Mouse (Mus musculus) forebrain, embryonic 11.5 days (tissue): ENCODE data around the gene Wdsub1. TPM values are rescaled to one million over a fixed set of nuclear protein-coding genes. Genes with fewer than 3 reads are reported as not detected.
A peak's percentile ranks its signal among the peaks of the same experiment; 100 is the strongest.
"Not testable (repeated sequence)": the region's sequence is repeated elsewhere in the genome, so short reads cannot be mapped to it uniquely, and the experiment has no call there.

ENCODE experiments used
- ATAC-seq: fragments of 200-750 bp; cut with Nextera tagmentation; replicated peaks from 2 replicates; pipeline ENCODE4 v1.8.0; 2017; ENCODE audit warnings: moderate TSS enrichment; ENCODE audit not compliant: low FRiP score
- DNase-seq: peaks from one replicate; pipeline ENCODE4 v3.0.0-alpha.2; 2017; ENCODE audit warnings: low spot score
- H3K27ac ChIP-seq: fragments of 300-500 bp; sonication (generic); 2 replicates; pipeline ENCODE4 v1.5.1; 2014; ENCODE audit warnings: low read depth, low read length
- H3K27me3 ChIP-seq: fragments of 300-500 bp; sonication (generic); 2 replicates; pipeline ENCODE4 v1.6.1; 2014; ENCODE audit warnings: mild to moderate bottlenecking, low read length, mixed read lengths; ENCODE audit not compliant: control insufficient read depth, insufficient read depth
- H3K36me3 ChIP-seq: fragments of 300-500 bp; sonication (generic); 2 replicates; pipeline ENCODE4 v1.6.1; 2014; ENCODE audit warnings: mild to moderate bottlenecking, low read length, moderate library complexity, mixed read lengths; ENCODE audit not compliant: control insufficient read depth, insufficient read depth
- H3K4me1 ChIP-seq: fragments of 300-500 bp; sonication (generic); replicated peaks from 2 replicates; pipeline ENCODE4 v1.6.1; 2014; ENCODE audit warnings: low read length, mixed read lengths; ENCODE audit not compliant: control insufficient read depth, insufficient read depth
- H3K4me2 ChIP-seq: fragments of 300-500 bp; sonication (generic); 2 replicates; pipeline ENCODE4 v1.6.1; 2014; ENCODE audit warnings: low read depth, mild to moderate bottlenecking, low read length, moderate library complexity, mixed read lengths; ENCODE audit not compliant: severe bottlenecking
- H3K4me3 ChIP-seq: fragments of 300-500 bp; sonication (generic); 2 replicates; pipeline ENCODE4 v1.5.1; 2014; ENCODE audit warnings: low read depth, low read length
- H3K9ac ChIP-seq: fragments of 300-500 bp; sonication (generic); 2 replicates; pipeline ENCODE4 v1.6.1; 2014; ENCODE audit warnings: low read length
- H3K9me3 ChIP-seq: fragments of 300-500 bp; sonication (generic); 2 replicates; pipeline ENCODE4 v1.6.1; 2016; ENCODE audit warnings: low read length, mixed read lengths; ENCODE audit not compliant: control insufficient read depth
- WGBS: fragments of 180-500 bp; shearing (Covaris S2); extraction: QIAGEN DNeasy Blood & Tissue Kit; methylation state at CpG from one replicate; pipeline ENCODE4 v1.1.7; 2014; 5-methylcytosine and 5-hydroxymethylcytosine counted together
- polyA plus RNA-seq: library from polyadenylated mRNA; unstranded; fragments of >200 nt; fragmentation: Nextera tagmentation; extraction: Ambion mirVana; gene quantifications from 2 replicates; pipeline ENCODE4 v1.2.1, GENCODE M21; 2014

Wdsub1 gene
- polyA plus RNA-seq, 1 experiment from 2014 or later: 19.9 TPM

DNA sequence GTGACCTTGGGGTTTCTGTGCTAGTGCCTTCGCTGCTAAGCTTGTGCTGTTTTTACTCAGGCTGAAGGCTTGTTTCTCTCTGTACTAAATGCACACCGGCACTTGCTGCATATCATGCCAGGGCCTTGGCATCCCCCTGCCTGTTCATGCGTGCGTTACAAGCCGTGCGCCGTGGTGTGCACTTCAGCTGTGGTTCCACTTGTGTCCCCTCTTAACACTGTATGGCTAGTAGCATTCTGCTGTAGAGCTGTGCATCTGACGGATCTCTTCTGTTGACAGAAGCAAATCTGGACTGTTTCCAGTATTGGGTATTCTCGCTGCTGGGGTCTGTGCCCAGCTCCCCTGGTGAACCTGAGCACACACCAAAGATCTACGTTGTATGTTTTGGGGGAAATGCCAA is 28.8 kb downstream of the Wdsub1 start:
- Histone ChIP-seq H3K27ac (no peak overlapping the region), H3K4me1 (0 out of 2 replicates have a peak, but pooled peaks cover 1% of the 10 kb centered on the region), H3K36me3 (no peaks in the 10 kb centered on the region), H3K4me2 (no peak overlapping the region), H3K27me3 (no peaks in the 10 kb centered on the region), H3K4me3 (no peak overlapping the region), H3K9me3 (no peaks in the 10 kb centered on the region), H3K9ac (no peak overlapping the region)
- DNase-seq (no peak), ATAC-seq (no peak)
- 93% methylated on average over 10 of the region's 10 CpGs for WGBS

DNA sequence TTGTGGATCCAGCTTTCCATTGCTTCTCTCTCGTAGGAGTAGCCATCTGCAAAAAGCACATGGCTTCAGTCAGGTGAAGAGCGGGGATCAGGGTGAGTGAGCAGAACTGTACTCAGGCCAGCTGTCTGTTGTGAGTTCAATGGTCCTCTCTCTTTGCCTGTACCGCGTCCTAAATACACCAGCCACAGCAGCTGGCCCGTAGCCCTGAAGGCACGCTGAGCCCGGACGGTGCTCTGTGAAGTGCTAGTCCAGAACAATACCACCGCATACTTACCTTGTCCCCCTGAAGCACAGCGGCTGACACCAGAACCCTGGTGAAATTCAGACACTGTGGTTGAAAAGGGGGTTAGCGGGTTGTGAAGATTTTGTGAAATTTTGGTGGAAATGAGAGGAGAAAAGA is 29.5 kb downstream of the Wdsub1 start:
- H3K4me1 ChIP-seq: 0 out of 2 replicates have a peak, but pooled peaks cover 1% of the 10 kb centered on the region
- DNase-seq (no peak), ATAC-seq (no peak)
- no peaks in the 10 kb centered on the region for H3K9me3 ChIP-seq
- WGBS: 79% methylated on average over 11 of the region's 11 CpGs
- H3K27ac ChIP-seq: no peak overlapping the region
- no peak overlapping the region for H3K4me2 ChIP-seq
- no peaks in the 10 kb centered on the region for H3K36me3 ChIP-seq
- no peak overlapping the region for H3K9ac ChIP-seq
- no peak overlapping the region for H3K4me3 ChIP-seq
- no peaks in the 10 kb centered on the region for H3K27me3 ChIP-seq

- H3K4me2 ChIP-seq, H3K9me3 ChIP-seq, H3K36me3 ChIP-seq, ATAC-seq, H3K27ac ChIP-seq, H3K27me3 ChIP-seq, DNase-seq, H3K4me3 ChIP-seq, H3K4me1 ChIP-seq, H3K9ac ChIP-seq: not testable (repeated sequence)
- WGBS: 87% methylated on average over 3 of the region's 5 CpGs
Measured at GRCm38 (mm10) chr2:59851885-59852284, 30.5 kb downstream of the Wdsub1 start.

DNA sequence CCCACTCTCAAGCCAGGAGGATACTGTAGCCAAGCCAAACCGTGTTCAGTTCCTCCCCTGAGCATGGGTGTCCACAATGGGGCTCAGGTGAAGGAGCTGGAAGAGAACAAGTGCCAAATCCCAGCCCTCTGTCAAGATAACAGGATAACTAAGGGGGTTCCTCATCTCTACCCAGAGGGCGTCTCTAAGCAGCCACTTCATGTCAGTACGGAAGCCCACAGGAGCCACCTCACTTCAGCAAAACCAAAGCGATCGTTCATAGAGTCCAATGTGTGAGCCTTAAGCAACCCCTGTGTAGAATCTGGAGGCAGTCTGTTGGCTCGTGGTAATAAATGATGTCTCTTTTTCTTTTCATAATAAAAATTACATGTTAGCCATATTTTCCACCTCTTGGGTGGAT is 38.5 kb downstream of the Wdsub1 start:
- Histone ChIP-seq H3K4me2 (no peak overlapping the region), H3K9me3 (no peaks in the 10 kb centered on the region), H3K9ac (no peak overlapping the region), H3K27me3 (no peaks in the 10 kb centered on the region), H3K27ac (no peak overlapping the region), H3K4me1 (no peaks in the 10 kb centered on the region), H3K4me3 (no peak overlapping the region), H3K36me3 (no peaks in the 10 kb centered on the region)
- ATAC-seq (no peak), DNase-seq (no peak)
- WGBS: 93% methylated on average over 6 of the region's 6 CpGs

GRCm38 (mm10) chr2:59843156-59843555 is 39.2 kb downstream of the Wdsub1 start:
- no peaks in the 10 kb centered on the region for H3K9me3 ChIP-seq
- no peak overlapping the region for H3K9ac ChIP-seq
- H3K27ac ChIP-seq: no peak overlapping the region
- ATAC-seq: no peak
- H3K36me3 ChIP-seq: no peaks in the 10 kb centered on the region
- no peaks in the 10 kb centered on the region for H3K27me3 ChIP-seq
- DNase-seq: no peak
- WGBS: 84% methylated on average over 21 of the region's 21 CpGs
- no peak overlapping the region for H3K4me3 ChIP-seq
- H3K4me1 ChIP-seq: no peaks in the 10 kb centered on the region
- no peak overlapping the region for H3K4me2 ChIP-seq

GRCm38 (mm10) chr2:59842556-59843008 is 39.8 kb downstream of the Wdsub1 start:
- no peak for ATAC-seq
- Histone ChIP-seq H3K27ac (no peak overlapping the region), H3K9ac (no peak overlapping the region), H3K9me3 (no peaks in the 10 kb centered on the region), H3K4me2 (no peak overlapping the region), H3K36me3 (no peaks in the 10 kb centered on the region; the same call in 1 of the 2 replicates), H3K4me3 (no peak overlapping the region), H3K4me1 (no peaks in the 10 kb centered on the region), H3K27me3 (no peaks in the 10 kb centered on the region)
- 80% methylated on average over 6 of the region's 6 CpGs for WGBS
- DNase-seq: no peak

GRCm38 (mm10) chr2:59841944-59842343 is 40.4 kb downstream of the Wdsub1 start:
- WGBS: 75% methylated on average over 11 of the region's 11 CpGs
- no peak overlapping the region for H3K4me3 ChIP-seq

GRCm38 (mm10) chr2:59841189-59841939 is 41.0 kb downstream of the Wdsub1 start:
- H3K4me2 ChIP-seq: no peak overlapping the region
- no peaks in the 10 kb centered on the region for H3K4me1 ChIP-seq
- H3K36me3 ChIP-seq: peaks cover 3% of the 10 kb centered on the region
- no peak overlapping the region for H3K4me3 ChIP-seq
- ATAC-seq (peak; percentile 53; the same call in 1 of the 2 replicates), DNase-seq (peak; percentile 71)
- no peaks in the 10 kb centered on the region for H3K9me3 ChIP-seq
- H3K9ac ChIP-seq: no peak overlapping the region
- no peaks in the 10 kb centered on the region for H3K27me3 ChIP-seq
- whole genome bisulfite sequencing: 66% methylated on average over 10 of the region's 12 CpGs
- H3K27ac ChIP-seq: no peak overlapping the region

More at GRCm38 (mm10) chr2:59841944-59842343, 40.4 kb downstream of the Wdsub1 start:
- H3K4me1 ChIP-seq: no peaks in the 10 kb centered on the region
- no peak overlapping the region for H3K9ac ChIP-seq
- no peak for ATAC-seq
- H3K36me3 ChIP-seq: peaks cover under 1% of the 10 kb centered on the region
- DNase-seq: no peak
- no peaks in the 10 kb centered on the region for H3K27me3 ChIP-seq
- no peaks in the 10 kb centered on the region for H3K9me3 ChIP-seq
- no peak overlapping the region for H3K27ac ChIP-seq
- no peak overlapping the region for H3K4me2 ChIP-seq

- H3K27ac ChIP-seq: no peak overlapping the region
- WGBS: 51% methylated on average over 4 of the region's 4 CpGs
Measured at GRCm38 (mm10) chr2:59840191-59840590, 42.2 kb downstream of the Wdsub1 start.

More at GRCm38 (mm10) chr2:59840191-59840590, 42.2 kb downstream of the Wdsub1 start:
- H3K4me2 ChIP-seq: no peak overlapping the region
- peaks cover 3% of the 10 kb centered on the region for H3K36me3 ChIP-seq
- no peak overlapping the region for H3K9ac ChIP-seq
- no peaks in the 10 kb centered on the region for H3K27me3 ChIP-seq
- ATAC-seq: no peak
- DNase-seq: no peak
- no peaks in the 10 kb centered on the region for H3K9me3 ChIP-seq
- H3K4me1 ChIP-seq: no peaks in the 10 kb centered on the region
- no peak overlapping the region for H3K4me3 ChIP-seq
